Mouse (Mus musculus) midbrain, embryonic 15.5 days (tissue): ENCODE data around the gene Sh3gl1. TPM values are rescaled to one million over a fixed set of nuclear protein-coding genes. Genes with fewer than 3 reads are reported as not detected.

Experiments used
- ATAC-seq: fragments of 200-750 bp; cut with Nextera tagmentation; replicated peaks from 2 replicates; pipeline ENCODE4 v1.8.0; 2017; ENCODE audit warnings: moderate TSS enrichment
- H3K27ac ChIP-seq: fragments of 300-500 bp; sonication (generic); 2 replicates; pipeline ENCODE4 v1.5.1; 2015; ENCODE audit warnings: mild to moderate bottlenecking, inconsistent platforms
- H3K27me3 ChIP-seq: fragments of 300-500 bp; sonication (generic); replicated peaks from 2 replicates; pipeline ENCODE4 v1.6.1; 2015; ENCODE audit warnings: inconsistent platforms
- H3K36me3 ChIP-seq: fragments of 300-500 bp; sonication (generic); replicated peaks from 2 replicates; pipeline ENCODE4 v1.6.1; 2015; ENCODE audit warnings: inconsistent platforms
- H3K4me1 ChIP-seq: fragments of 300-500 bp; sonication (generic); 2 replicates; pipeline ENCODE4 v1.6.1; 2015; ENCODE audit warnings: inconsistent platforms
- H3K4me2 ChIP-seq: fragments of 300-500 bp; sonication (generic); 2 replicates; pipeline ENCODE4 v1.6.1; 2015; ENCODE audit warnings: inconsistent platforms, mild to moderate bottlenecking, moderate library complexity
- H3K4me3 ChIP-seq: fragments of 300-500 bp; sonication (generic); 2 replicates; pipeline ENCODE4 v1.5.1; 2015; ENCODE audit warnings: mild to moderate bottlenecking, inconsistent platforms
- H3K9ac ChIP-seq: fragments of 300-500 bp; sonication (generic); 2 replicates; pipeline ENCODE4 v1.6.1; 2015; ENCODE audit warnings: mild to moderate bottlenecking, inconsistent platforms
- H3K9me3 ChIP-seq: fragments of 300-500 bp; sonication (generic); 2 replicates; pipeline ENCODE4 v1.6.1; 2016; ENCODE audit warnings: inconsistent platforms
- WGBS: fragments of 180-500 bp; shearing (Covaris S2); methylation state at CpG from one replicate; pipeline ENCODE4 v1.1.7; 2015; ENCODE audit warnings: mixed read lengths; 5-methylcytosine and 5-hydroxymethylcytosine counted together
- polyA plus RNA-seq: library from polyadenylated mRNA; unstranded; fragments of >200 nt; fragmentation: Nextera tagmentation; extraction: Ambion mirVana; gene quantifications from 2 replicates; pipeline ENCODE4 v1.2.1, GENCODE M21; 2015

Sh3gl1 gene
- polyA plus RNA-seq, 1 experiment from 2014 or later: 117 TPM

GRCm38 (mm10) chr17:55967186-55967585, 69.2 kb downstream of the Sh3gl1 start:
- no peaks in the 10 kb centered on the region for H3K27me3 ChIP-seq
- no peaks in the 10 kb centered on the region; the same call in 1 of the 2 replicates for H3K36me3 ChIP-seq
- peaks cover 40% of the 10 kb centered on the region for H3K4me1 ChIP-seq
- no peak overlapping the region for H3K4me3 ChIP-seq
- WGBS: 93% methylated on average over 4 of the region's 4 CpGs
- no peak for ATAC-seq
- no peak overlapping the region for H3K9ac ChIP-seq
- H3K27ac ChIP-seq: no peak overlapping the region
- no peak overlapping the region for H3K4me2 ChIP-seq
- no peaks in the 10 kb centered on the region for H3K9me3 ChIP-seq

Other genes with a start within 250 kb of the Sh3gl1 start
- 12.0 and 15.3 TPM in 2 replicates for gene Zfp119a, start 157.7 kb downstream of the Sh3gl1 start, polyA plus RNA-seq
- 15.7 and 16.1 TPM in 2 replicates for gene Zfp959, start 144.5 kb downstream of the Sh3gl1 start, polyA plus RNA-seq
- 9.6 and 10.2 TPM in 2 replicates for gene Zfp119b, start 87.1 kb downstream of the Sh3gl1 start, polyA plus RNA-seq
- gene Ebi3, start 84.0 kb downstream of the Sh3gl1 start, polyA plus RNA-seq: 7.4 and 8.3 TPM in 2 replicates
- gene Yju2, start 77.5 kb downstream of the Sh3gl1 start, polyA plus RNA-seq: 24.5 and 25.4 TPM in 2 replicates
- gene Shd, start 66.2 kb downstream of the Sh3gl1 start, polyA plus RNA-seq: 209 and 217 TPM in 2 replicates
- 203 and 208 TPM in 2 replicates for gene Fsd1, start 50.1 kb downstream of the Sh3gl1 start, polyA plus RNA-seq
- 5.8 and 6.0 TPM in 2 replicates for gene Stap2, start 31.1 kb downstream of the Sh3gl1 start, polyA plus RNA-seq
- 152 and 167 TPM in 2 replicates for gene Mpnd, start 30.9 kb downstream of the Sh3gl1 start, polyA plus RNA-seq
- gene Chaf1a, start 3.8 kb upstream of the Sh3gl1 start, polyA plus RNA-seq: 5.0 and 5.5 TPM in 2 replicates
- 80.2 and 85.2 TPM in 2 replicates for gene Ubxn6, start 38.4 kb upstream of the Sh3gl1 start, polyA plus RNA-seq
- 162 and 164 TPM in 2 replicates for gene Hdgfl2, start 43.0 kb upstream of the Sh3gl1 start, polyA plus RNA-seq
- 0.13 and 0.15 TPM in 2 replicates for gene Plin4, start 73.2 kb upstream of the Sh3gl1 start, polyA plus RNA-seq
- 1.9 and 2.1 TPM in 2 replicates for gene Plin5, start 81.0 kb upstream of the Sh3gl1 start, polyA plus RNA-seq
- gene Lrg1, start 85.4 kb upstream of the Sh3gl1 start, polyA plus RNA-seq: 0.12 and 0.28 TPM in 2 replicates
- gene Sema6b, start 103.7 kb upstream of the Sh3gl1 start, polyA plus RNA-seq: 19.0 and 21.4 TPM in 2 replicates
- 11.1 and 12.7 TPM in 2 replicates for gene Tnfaip8l1, start 125.8 kb upstream of the Sh3gl1 start, polyA plus RNA-seq
- 74.9 and 76.4 TPM in 2 replicates for gene Mydgf, start 147.3 kb upstream of the Sh3gl1 start, polyA plus RNA-seq
- 27.8 and 29.1 TPM in 2 replicates for gene Dpp9, start 182.3 kb upstream of the Sh3gl1 start, polyA plus RNA-seq
- gene Fem1a, start 220.2 kb upstream of the Sh3gl1 start, polyA plus RNA-seq: 20.1 and 20.5 TPM in 2 replicates
- gene Ticam1, start 240.2 kb upstream of the Sh3gl1 start, polyA plus RNA-seq: 1.2 and 1.5 TPM in 2 replicates